Mouse (Mus musculus) embryonic facial prominence, embryonic 13.5 days (tissue): Measurements from ENCODE around the gene Lmcd1. TPM values are rescaled to one million over a fixed set of nuclear protein-coding genes. Genes with fewer than 3 reads are reported as not detected.

ENCODE experiments used
- ATAC-seq: fragments of 200-750 bp; cut with Nextera tagmentation; 2 replicates; pipeline ENCODE4 v1.8.0; 2017; ENCODE audit warnings: low read depth; ENCODE audit not compliant: insufficient number of reproducible peaks, insufficient read depth, low FRiP score, low TSS enrichment
- H3K27ac ChIP-seq: fragments of 300-500 bp; sonication (generic); 2 replicates; pipeline ENCODE4 v1.5.1; 2015; ENCODE audit warnings: moderate library complexity, mild to moderate bottlenecking, inconsistent platforms
- H3K27me3 ChIP-seq: fragments of 300-500 bp; sonication (generic); 2 replicates; pipeline ENCODE4 v1.6.1; 2015; ENCODE audit warnings: mild to moderate bottlenecking, inconsistent platforms
- H3K36me3 ChIP-seq: fragments of 300-500 bp; sonication (generic); 2 replicates; pipeline ENCODE4 v1.6.1; 2015; ENCODE audit warnings: mild to moderate bottlenecking, inconsistent platforms
- H3K4me1 ChIP-seq: fragments of 300-500 bp; sonication (generic); 2 replicates; pipeline ENCODE4 v1.6.1; 2015; ENCODE audit warnings: inconsistent platforms
- H3K4me2 ChIP-seq: fragments of 300-500 bp; sonication (generic); 2 replicates; pipeline ENCODE4 v1.6.1; 2015; ENCODE audit warnings: moderate library complexity, mild to moderate bottlenecking, inconsistent platforms
- H3K4me3 ChIP-seq: fragments of 300-500 bp; sonication (generic); 2 replicates; pipeline ENCODE4 v1.5.1; 2015; ENCODE audit warnings: mild to moderate bottlenecking, inconsistent platforms
- H3K9ac ChIP-seq: fragments of 300-500 bp; sonication (generic); 2 replicates; pipeline ENCODE4 v1.6.1; 2015; ENCODE audit warnings: mild to moderate bottlenecking, inconsistent platforms
- H3K9me3 ChIP-seq: fragments of 300-500 bp; sonication (generic); 2 replicates; pipeline ENCODE4 v1.6.1; 2016; ENCODE audit warnings: inconsistent platforms
- WGBS: fragments of 180-500 bp; shearing (Covaris S2); methylation state at CpG from one replicate; pipeline ENCODE4 v1.1.7; 2015; ENCODE audit warnings: mixed read lengths; 5-methylcytosine and 5-hydroxymethylcytosine counted together
- polyA plus RNA-seq: library from polyadenylated mRNA; unstranded; fragments of >200 nt; fragmentation: Nextera tagmentation; extraction: Ambion mirVana; gene quantifications from 2 replicates; pipeline ENCODE4 v1.2.1, GENCODE M21; 2015

The Lmcd1 gene
- polyA plus RNA-seq, 1 experiment from 2014 or later = 54.9 TPM

DNA sequence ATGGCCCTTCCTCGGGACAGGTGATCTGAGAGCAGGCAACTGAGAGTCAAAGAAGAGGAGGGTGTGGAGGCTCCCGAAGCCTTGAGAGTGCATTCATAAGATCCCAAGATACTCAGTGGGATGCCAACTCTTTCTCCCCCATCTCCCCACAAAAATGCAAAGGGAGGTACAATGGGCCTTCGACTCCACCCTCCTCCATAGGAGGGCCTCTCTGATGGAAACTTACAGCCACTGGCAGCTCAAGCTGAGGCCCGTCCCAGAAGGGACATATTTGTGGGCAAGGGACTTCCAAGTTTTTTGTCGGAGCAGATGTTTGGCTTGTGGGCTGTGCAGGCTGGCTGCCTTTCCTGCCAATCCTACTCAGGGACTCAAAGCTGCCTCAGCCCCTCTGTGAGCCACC lies 47.1 kb downstream of the Lmcd1 start:
- H3K27me3 ChIP-seq = no peaks in the 10 kb centered on the region
- no peak overlapping the region for H3K4me3 ChIP-seq
- 30% methylated on average over 5 of the region's 5 CpGs for WGBS
- peak overlapping the region; percentile 83 for H3K27ac ChIP-seq
- H3K36me3 ChIP-seq = peaks cover 11% of the 10 kb centered on the region
- no peak overlapping the region for H3K9ac ChIP-seq
- ATAC-seq = peak; percentile 75; the same call in 1 of the 2 replicates
- H3K4me2 ChIP-seq = no peak overlapping the region
- peaks cover 10% of the 10 kb centered on the region; the same call in 1 of the 2 replicates for H3K4me1 ChIP-seq
- H3K9me3 ChIP-seq = no peaks in the 10 kb centered on the region

DNA sequence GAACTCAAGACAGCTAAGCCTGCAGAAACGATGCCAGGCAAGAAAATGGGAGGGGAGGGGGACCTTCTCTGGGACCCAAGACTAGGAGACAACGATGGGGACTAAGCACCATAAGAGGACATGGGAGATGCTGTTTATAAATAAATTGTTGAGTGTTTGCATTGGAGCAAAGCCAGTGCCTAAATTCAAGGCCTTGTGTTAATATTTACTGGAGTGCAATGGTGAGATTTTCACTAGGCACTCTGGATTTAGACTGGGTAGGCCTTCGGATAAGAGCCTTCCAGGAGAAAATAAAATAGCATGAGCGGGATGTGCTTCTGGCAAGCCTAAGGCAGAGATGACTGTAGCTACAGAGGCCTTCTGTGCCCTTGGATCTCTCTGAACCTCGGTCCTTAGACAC lies 49.4 kb downstream of the Lmcd1 start:
- no peak overlapping the region for H3K4me3 ChIP-seq
- 84% methylated on average over 5 of the region's 5 CpGs for WGBS
- no peak for ATAC-seq
- H3K4me2 ChIP-seq = no peak overlapping the region
- H3K36me3 ChIP-seq = no peaks in the 10 kb centered on the region; the same call in 1 of the 2 replicates
- no peaks in the 10 kb centered on the region for H3K9me3 ChIP-seq
- peaks cover 10% of the 10 kb centered on the region; the same call in 1 of the 2 replicates for H3K4me1 ChIP-seq
- H3K9ac ChIP-seq = no peak overlapping the region
- no peaks in the 10 kb centered on the region for H3K27me3 ChIP-seq
- H3K27ac ChIP-seq = no peak overlapping the region

DNA sequence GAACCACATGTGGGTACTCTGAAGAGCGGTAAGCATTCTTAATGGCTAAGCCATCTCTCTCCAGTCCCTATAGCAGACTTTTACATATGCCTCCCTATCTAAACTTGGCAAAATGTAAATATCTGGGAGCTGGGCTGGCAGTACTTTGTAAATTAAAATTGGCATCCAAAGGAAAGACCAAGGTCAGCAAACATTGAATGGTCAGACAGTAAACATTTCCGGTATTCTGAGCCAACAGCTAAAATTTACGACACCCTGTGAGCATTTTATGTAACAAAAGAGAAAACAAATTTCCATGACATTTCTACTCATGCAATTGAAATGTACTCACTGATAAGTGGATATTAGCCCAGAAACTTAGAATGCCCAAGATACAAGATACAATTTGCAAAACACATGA lies 51.7 kb downstream of the Lmcd1 start:
- peaks cover 8% of the 10 kb centered on the region; the same call in 1 of the 2 replicates for H3K4me1 ChIP-seq
- H3K27me3 ChIP-seq = no peaks in the 10 kb centered on the region
- H3K9ac ChIP-seq = no peak overlapping the region
- H3K36me3 ChIP-seq = peaks cover 7% of the 10 kb centered on the region
- H3K4me3 ChIP-seq = no peak overlapping the region
- H3K27ac ChIP-seq = no peak overlapping the region
- no peaks in the 10 kb centered on the region for H3K9me3 ChIP-seq
- no peak overlapping the region for H3K4me2 ChIP-seq
- no peak for ATAC-seq
- WGBS = 98% methylated on average over 3 of the region's 3 CpGs

DNA sequence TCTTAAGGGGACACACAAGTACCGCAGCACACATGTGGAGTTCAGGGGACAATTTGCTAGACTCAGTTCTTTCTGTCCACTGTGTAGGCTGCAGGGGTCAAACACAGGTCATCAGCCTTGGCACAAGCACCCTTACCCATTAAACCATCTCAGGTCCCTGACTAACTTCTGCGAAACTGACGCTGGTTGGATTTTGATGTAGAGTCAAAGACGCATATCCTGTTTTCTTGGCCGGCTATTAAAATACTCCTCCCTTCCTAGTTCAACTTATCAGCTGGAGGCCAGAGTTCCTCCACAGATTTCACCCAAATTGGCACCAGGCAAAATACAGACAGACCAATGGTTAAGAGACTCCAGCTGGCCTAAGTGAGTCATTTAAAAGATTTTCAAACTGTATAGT lies 54.2 kb downstream of the Lmcd1 start:
- no peak for ATAC-seq
- Histone ChIP-seq H3K27me3 (no peaks in the 10 kb centered on the region), H3K4me2 (no peak overlapping the region), H3K36me3 (peaks cover 10% of the 10 kb centered on the region), H3K9me3 (no peaks in the 10 kb centered on the region), H3K27ac (no peak overlapping the region), H3K9ac (no peak overlapping the region), H3K4me3 (no peak overlapping the region), H3K4me1 (no peaks in the 10 kb centered on the region)
- WGBS = 77% methylated on average over 5 of the region's 5 CpGs

DNA sequence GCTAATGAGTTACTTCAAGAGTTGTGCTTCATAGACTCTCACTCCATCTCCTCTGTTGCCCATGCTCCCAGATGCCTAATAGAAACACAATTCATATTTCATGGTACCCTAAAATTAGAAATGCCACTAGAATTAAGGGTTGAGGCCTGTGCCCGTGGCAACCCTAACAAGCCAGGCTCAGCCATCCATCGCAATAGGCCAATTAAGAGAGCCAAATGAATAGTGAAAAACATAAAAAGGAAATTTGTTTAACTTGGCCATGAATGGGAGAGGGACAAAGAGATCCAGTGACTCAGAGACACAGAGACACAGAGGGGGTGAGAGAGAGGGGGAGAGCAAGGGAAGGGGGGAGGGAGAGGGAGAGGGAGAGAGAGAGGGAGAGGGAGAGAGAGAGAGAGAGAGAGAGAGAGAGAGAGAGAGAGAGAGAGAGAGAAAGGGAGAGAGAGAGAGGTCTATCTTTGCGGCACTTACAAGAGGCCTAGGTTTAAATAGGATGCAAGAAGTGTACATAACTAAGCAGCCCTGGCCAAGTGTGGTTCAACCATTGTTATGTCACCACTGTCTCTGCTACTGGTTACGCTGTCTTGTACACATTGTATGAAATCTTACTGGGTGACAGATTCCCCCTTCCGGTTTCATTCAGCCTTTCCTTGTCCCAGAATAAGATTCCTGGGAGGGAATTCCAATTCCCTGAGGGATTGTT lies 57.1 kb downstream of the Lmcd1 start:
- WGBS = 85% methylated on average over 5 of the region's 5 CpGs
- Histone ChIP-seq H3K36me3 (peaks cover 10% of the 10 kb centered on the region; the same call in 1 of the 2 replicates), H3K4me2 (no peak overlapping the region), H3K27me3 (no peaks in the 10 kb centered on the region), H3K9me3 (no peaks in the 10 kb centered on the region), H3K9ac (no peak overlapping the region), H3K4me3 (no peak overlapping the region), H3K4me1 (no peaks in the 10 kb centered on the region), H3K27ac (no peak overlapping the region)
- no peak for ATAC-seq

DNA sequence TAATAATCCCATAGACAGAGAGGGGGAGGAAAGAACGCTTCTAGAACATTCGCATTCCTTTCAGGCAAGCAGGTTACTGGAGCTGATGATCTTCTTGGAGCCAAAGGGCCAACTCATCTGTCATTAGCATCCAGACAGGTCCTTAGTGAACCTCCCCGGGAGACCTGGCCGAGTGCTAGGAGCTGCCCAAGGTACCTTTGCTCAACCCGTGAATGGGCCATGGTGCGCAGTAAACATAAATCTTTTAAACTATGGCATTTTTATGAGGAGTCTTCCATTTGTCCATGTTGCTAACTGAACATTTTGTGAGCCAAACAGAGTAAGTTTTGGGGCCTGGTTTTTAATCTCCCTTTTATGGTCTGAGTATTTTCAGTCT lies 57.7 kb downstream of the Lmcd1 start:
- no peak overlapping the region for H3K4me3 ChIP-seq
- 85% methylated on average over 6 of the region's 6 CpGs for WGBS
- ATAC-seq = no peak

DNA sequence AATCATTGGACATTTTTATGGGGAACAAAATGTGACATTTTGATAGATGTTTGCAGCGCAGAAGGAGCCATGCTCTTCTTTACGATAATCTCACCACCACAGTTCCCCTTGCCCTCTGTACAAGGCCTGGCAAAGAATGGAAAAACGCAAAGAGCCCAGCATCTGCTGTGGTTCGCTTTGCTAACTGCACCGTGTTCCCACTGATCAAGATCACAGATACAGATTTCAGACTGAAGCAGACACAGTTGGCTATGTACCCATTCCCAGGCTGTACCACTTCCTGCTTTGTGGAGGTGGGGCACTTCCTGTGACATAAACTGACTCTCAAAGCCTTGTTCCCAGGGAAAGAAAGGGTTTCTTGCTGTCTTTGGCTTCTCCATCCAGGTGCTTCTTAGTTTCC lies 60.4 kb downstream of the Lmcd1 start:
- no peak overlapping the region for H3K9ac ChIP-seq
- no peak overlapping the region for H3K27ac ChIP-seq
- no peaks in the 10 kb centered on the region for H3K9me3 ChIP-seq
- no peak overlapping the region for H3K4me3 ChIP-seq
- peaks cover 10% of the 10 kb centered on the region; the same call in 1 of the 2 replicates for H3K36me3 ChIP-seq
- ATAC-seq = no peak
- WGBS = 79% methylated on average over 5 of the region's 5 CpGs
- no peaks in the 10 kb centered on the region for H3K27me3 ChIP-seq
- no peak overlapping the region for H3K4me2 ChIP-seq
- 0 out of 2 replicates have a peak, but pooled peaks cover 3% of the 10 kb centered on the region for H3K4me1 ChIP-seq

More for the DNA sequence above, 57.7 kb downstream of the Lmcd1 start:
- Histone ChIP-seq H3K4me1 (no peaks in the 10 kb centered on the region), H3K4me2 (no peak overlapping the region), H3K36me3 (peaks cover 10% of the 10 kb centered on the region; the same call in 1 of the 2 replicates), H3K27me3 (no peaks in the 10 kb centered on the region), H3K9me3 (no peaks in the 10 kb centered on the region), H3K27ac (no peak overlapping the region), H3K9ac (no peak overlapping the region)

DNA sequence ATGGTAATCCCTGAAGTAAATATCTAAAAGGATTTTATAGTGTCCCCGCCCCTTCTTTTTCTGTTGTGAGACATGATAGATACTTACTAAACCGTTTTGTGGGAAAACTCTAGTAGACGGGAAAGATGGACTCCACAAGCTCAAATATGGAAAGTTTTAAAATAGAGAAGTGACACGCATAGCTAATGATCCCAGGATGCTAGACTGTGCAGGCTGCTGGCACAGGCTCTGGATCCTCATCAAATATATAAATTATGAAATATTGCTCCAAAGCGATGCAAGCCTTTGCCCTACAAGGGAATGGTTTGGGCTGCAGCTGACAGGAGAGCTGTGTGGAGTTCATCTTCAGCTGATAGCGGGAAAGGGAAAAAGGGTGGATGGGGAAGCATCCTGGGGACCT lies 64.1 kb downstream of the Lmcd1 start:
- no peak for ATAC-seq
- Histone ChIP-seq H3K4me1 (0 out of 2 replicates have a peak, but pooled peaks cover 3% of the 10 kb centered on the region), H3K4me3 (no peak overlapping the region), H3K27me3 (no peaks in the 10 kb centered on the region), H3K36me3 (no peaks in the 10 kb centered on the region), H3K9ac (no peak overlapping the region), H3K4me2 (no peak overlapping the region), H3K9me3 (no peaks in the 10 kb centered on the region), H3K27ac (no peak overlapping the region)
- 68% methylated on average over 6 of the region's 6 CpGs for WGBS

DNA sequence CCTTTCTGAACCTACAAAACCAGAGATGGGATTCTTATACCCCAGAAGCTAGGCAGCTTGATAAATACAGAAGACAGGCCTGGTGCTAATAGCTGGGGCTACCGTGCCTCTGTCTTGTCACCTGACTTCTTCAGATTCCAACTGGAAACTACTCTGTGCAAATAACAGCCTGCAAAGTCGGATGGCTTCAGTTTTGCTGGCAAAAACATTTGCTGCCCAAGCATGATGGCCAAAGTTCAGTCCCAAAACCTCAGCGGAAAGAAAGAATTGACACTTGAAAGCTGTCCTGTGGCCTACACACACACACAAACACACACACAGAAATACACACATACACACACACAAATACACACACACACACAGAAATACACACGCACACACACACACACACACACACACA lies 65.5 kb downstream of the Lmcd1 start:
- no peak overlapping the region for H3K4me3 ChIP-seq
- H3K36me3 ChIP-seq = no peaks in the 10 kb centered on the region
- H3K27me3 ChIP-seq = no peaks in the 10 kb centered on the region
- no peak overlapping the region for H3K9ac ChIP-seq
- H3K4me2 ChIP-seq = no peak overlapping the region
- WGBS = 83% methylated on average over 4 of the region's 4 CpGs
- H3K9me3 ChIP-seq = no peaks in the 10 kb centered on the region
- H3K27ac ChIP-seq = no peak overlapping the region
- H3K4me1 ChIP-seq = 0 out of 2 replicates have a peak, but pooled peaks cover 3% of the 10 kb centered on the region
- ATAC-seq = no peak

DNA sequence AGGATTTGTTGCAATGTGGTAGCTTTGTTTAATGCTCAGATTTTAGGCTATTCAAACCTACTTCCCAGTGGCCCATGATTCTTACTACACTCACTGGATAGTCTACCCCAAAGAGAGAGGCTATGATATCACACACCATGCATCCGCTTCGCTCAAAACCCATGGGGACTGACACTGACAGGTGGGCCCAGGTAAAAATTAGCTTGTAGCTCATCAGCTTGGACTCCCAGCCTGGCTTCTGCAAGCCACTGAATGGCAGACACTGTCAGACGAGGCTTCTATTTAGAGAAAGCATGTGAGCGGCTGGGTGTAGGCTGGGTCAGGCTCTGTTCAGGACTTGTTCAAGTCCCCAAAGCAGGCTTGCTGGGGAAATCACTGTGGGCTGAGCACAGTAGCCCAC lies 76.9 kb downstream of the Lmcd1 start:
- WGBS = 95% methylated on average over 4 of the region's 4 CpGs
- Histone ChIP-seq H3K36me3 (no peaks in the 10 kb centered on the region), H3K27me3 (no peaks in the 10 kb centered on the region), H3K4me3 (no peak overlapping the region), H3K4me1 (no peaks in the 10 kb centered on the region), H3K4me2 (no peak overlapping the region), H3K9ac (no peak overlapping the region), H3K9me3 (no peaks in the 10 kb centered on the region), H3K27ac (no peak overlapping the region)
- ATAC-seq = no peak

DNA sequence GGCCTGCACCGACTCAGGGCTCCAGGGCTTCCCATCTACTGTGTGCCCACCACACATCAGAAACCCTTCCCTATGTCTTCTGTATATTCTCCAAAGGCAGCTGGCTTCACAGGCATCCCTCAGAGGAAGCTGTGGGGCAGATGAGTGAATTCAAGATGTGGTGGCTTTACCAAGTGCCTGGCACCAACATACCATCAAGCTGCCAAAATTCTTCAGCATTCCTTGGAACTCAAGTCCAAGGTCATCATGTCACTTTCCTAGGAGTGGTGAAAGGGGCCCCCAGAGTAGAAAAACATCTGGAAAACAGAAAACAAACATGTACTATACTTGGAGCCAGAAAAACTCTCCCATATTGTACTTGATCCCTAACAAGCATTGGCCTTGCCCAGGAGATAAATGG lies 85.8 kb downstream of the Lmcd1 start:
- H3K9me3 ChIP-seq = no peaks in the 10 kb centered on the region
- H3K4me2 ChIP-seq = no peak overlapping the region
- no peak overlapping the region for H3K4me3 ChIP-seq
- ATAC-seq = no peak
- 86% methylated on average over 1 of the region's 1 CpGs for WGBS
- peaks cover 9% of the 10 kb centered on the region; the same call in 1 of the 2 replicates for H3K4me1 ChIP-seq
- no peaks in the 10 kb centered on the region for H3K36me3 ChIP-seq
- no peaks in the 10 kb centered on the region for H3K27me3 ChIP-seq
- H3K9ac ChIP-seq = no peak overlapping the region
- H3K27ac ChIP-seq = peak overlapping the region; percentile 45; the same call in 1 of the 2 replicates

DNA sequence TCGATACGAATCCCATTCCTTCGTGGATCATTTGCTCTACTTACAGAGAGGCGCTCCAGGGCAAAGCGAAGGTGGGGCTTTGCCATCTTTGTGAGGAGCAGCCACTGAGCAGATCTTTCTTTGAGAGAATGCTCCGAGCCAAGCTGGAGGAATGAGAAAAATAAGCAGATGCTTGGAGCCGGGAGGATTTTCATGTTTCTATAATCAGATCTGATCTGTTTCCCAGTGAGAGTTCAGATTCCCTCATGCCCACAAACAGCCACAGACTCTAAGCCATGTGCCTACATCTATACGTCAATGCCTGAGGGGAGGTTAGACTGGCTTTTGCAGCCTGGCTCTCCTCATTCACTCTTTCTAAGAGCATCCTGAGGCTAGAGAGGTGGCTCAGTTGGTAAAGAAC lies 87.1 kb downstream of the Lmcd1 start:
- ATAC-seq = no peak
- Histone ChIP-seq H3K27me3 (no peaks in the 10 kb centered on the region), H3K4me2 (no peak overlapping the region), H3K4me1 (peaks cover 9% of the 10 kb centered on the region; the same call in 1 of the 2 replicates), H3K9me3 (no peaks in the 10 kb centered on the region), H3K9ac (no peak overlapping the region), H3K36me3 (no peaks in the 10 kb centered on the region), H3K4me3 (no peak overlapping the region), H3K27ac (peak overlapping the region; percentile 71)
- 59% methylated on average over 8 of the region's 8 CpGs for WGBS
